Mouse (Mus musculus): ENCODE data around the gene Snx27. TPM values are rescaled to one million over a fixed set of nuclear protein-coding genes. Genes with fewer than 3 reads are reported as not detected.

The Snx27 gene
- total RNA-seq, 2 experiments from 2014 or later, result 35.7 to 37.1 TPM

- TF ChIP-seq CTCF (IDR thresholded peaks at IDR 0.05), result peak; percentile 21; the same call in 1 of the 2 replicates
- peak overlapping the region; percentile 86 for H3K27ac ChIP-seq
These were observed 18.0 kb downstream of the Snx27 start for GRCm38 (mm10) chr3:94564356-94565010.

GRCm38 (mm10) chr3:94563163-94563562, 19.4 kb downstream of the Snx27 start:
- Histone ChIP-seq H3K4me3 (no peak overlapping the region), H3K27ac (peak overlapping the region; percentile 86)
- peak; percentile 55 for DNase-seq
- no peak for TF ChIP-seq CTCF (IDR thresholded peaks at IDR 0.05)
- intact Hi-C loops (cut with DNase I), result no loop called here

More at GRCm38 (mm10) chr3:94564356-94565010, 18.0 kb downstream of the Snx27 start:
- peak overlapping the region; percentile 21 for H3K4me3 ChIP-seq
- no peak for DNase-seq
- intact Hi-C loops (cut with DNase I), result no loop called here

GRCm38 (mm10) chr3:94559931-94560429, 22.5 kb downstream of the Snx27 start:
- no peak overlapping the region for H3K27ac ChIP-seq
- no peak for TF ChIP-seq CTCF (IDR thresholded peaks at IDR 0.05)
- intact Hi-C loops (cut with DNase I), result no loop called here
- no peak for DNase-seq
- no peak overlapping the region for H3K4me3 ChIP-seq

GRCm38 (mm10) chr3:94549041-94549440, 33.5 kb downstream of the Snx27 start:
- H3K27ac ChIP-seq, result no peak overlapping the region
- no peak for TF ChIP-seq CTCF (IDR thresholded peaks at IDR 0.05)
- H3K4me3 ChIP-seq, result no peak overlapping the region
- intact Hi-C loops (cut with DNase I), result no loop called here
- DNase-seq, result no peak

- TF ChIP-seq CTCF (IDR thresholded peaks at IDR 0.05), result no peak
- intact Hi-C loops (cut with DNase I), result loop anchor here (10.0 kb wide), 1 partner anchor 48 kb away; the partner anchor contains the start of gene Snx27
- Histone ChIP-seq H3K4me3 (no peak overlapping the region), H3K27ac (peak overlapping the region; percentile 2; the same call in 1 of the 2 replicates)
- DNase-seq, result no peak
These were observed 45.3 kb downstream of the Snx27 start for GRCm38 (mm10) chr3:94537187-94537586.

- H3K27ac ChIP-seq, result peak overlapping the region; percentile 48; the same call in 1 of the 2 replicates
- DNase-seq, result peak; percentile 40
- peak; percentile 77 for TF ChIP-seq CTCF (IDR thresholded peaks at IDR 0.05)
- H3K4me3 ChIP-seq, result no peak overlapping the region
- intact Hi-C loops (cut with DNase I), result loop anchor here (10.0 kb wide), 1 partner anchor 51 kb away; the partner anchor contains the start of gene Snx27
These were observed 48.5 kb downstream of the Snx27 start for GRCm38 (mm10) chr3:94533968-94534367.

GRCm38 (mm10) chr3:94526731-94527130, 55.8 kb downstream of the Snx27 start:
- no peak for TF ChIP-seq CTCF (IDR thresholded peaks at IDR 0.05)
- Histone ChIP-seq H3K4me3 (no peak overlapping the region), H3K27ac (no peak overlapping the region)
- DNase-seq, result no peak
- intact Hi-C loops (cut with DNase I), result no loop called here

GRCm38 (mm10) chr3:94506664-94507063, 75.9 kb downstream of the Snx27 start:
- no peak overlapping the region for H3K27ac ChIP-seq
- no peak overlapping the region for H3K4me3 ChIP-seq
- DNase-seq, result no peak
- intact Hi-C loops (cut with DNase I), result no loop called here
- TF ChIP-seq CTCF (IDR thresholded peaks at IDR 0.05), result peak; percentile 52

GRCm38 (mm10) chr3:94502243-94502642, 80.3 kb downstream of the Snx27 start:
- no peak overlapping the region for H3K4me3 ChIP-seq
- DNase-seq, result peak; percentile 35
- intact Hi-C loops (cut with DNase I), result loop anchor here (1.0 to 5.0 kb wide), 2 partner anchors 46 to 135 kb away; no protein-coding TSS in a partner anchor
- TF ChIP-seq CTCF (IDR thresholded peaks at IDR 0.05), result peak; percentile 81
- H3K27ac ChIP-seq, result no peak overlapping the region

GRCm38 (mm10) chr3:94497162-94497561, 85.4 kb downstream of the Snx27 start:
- DNase-seq, result no peak
- Histone ChIP-seq H3K4me3 (no peak overlapping the region), H3K27ac (no peak overlapping the region)
- intact Hi-C loops (cut with DNase I), result no loop called here
- TF ChIP-seq CTCF (IDR thresholded peaks at IDR 0.05), result no peak

GRCm38 (mm10) chr3:94487581-94487980, 94.9 kb downstream of the Snx27 start:
- Histone ChIP-seq H3K4me3 (no peak overlapping the region), H3K27ac (no peak overlapping the region)
- intact Hi-C loops (cut with DNase I), result no loop called here
- TF ChIP-seq CTCF (IDR thresholded peaks at IDR 0.05), result no peak
- no peak for DNase-seq

- Histone ChIP-seq H3K4me3 (no peak overlapping the region), H3K27ac (no peak overlapping the region)
- TF ChIP-seq CTCF (IDR thresholded peaks at IDR 0.05), result no peak
- DNase-seq, result no peak
- intact Hi-C loops (cut with DNase I), result no loop called here
These were observed 96.6 kb downstream of the Snx27 start for GRCm38 (mm10) chr3:94485922-94486321.

- intact Hi-C loops (cut with DNase I), result no loop called here
- DNase-seq, result no peak
- TF ChIP-seq CTCF (IDR thresholded peaks at IDR 0.05), result no peak
- H3K27ac ChIP-seq, result no peak overlapping the region
- H3K4me3 ChIP-seq, result no peak overlapping the region
These were observed 98.6 kb downstream of the Snx27 start for GRCm38 (mm10) chr3:94483790-94484439.

All from gastrocnemius, adult 2 months (tissue).